Mouse (Mus musculus) erythroblast, embryonic 14.5 days (primary cell): ENCODE measurements around the gene 1700021F05Rik. TPM values are rescaled to one million over a fixed set of nuclear protein-coding genes. Genes with fewer than 3 reads are reported as not detected.
"Not testable (repeated sequence)": the region's sequence is repeated elsewhere in the genome, so short reads cannot be mapped to it uniquely, and the experiment has no call there.

Experiments
- H3K27me3 ChIP-seq: 2 replicates; pipeline ENCODE4 v1.6.1; 2012; ENCODE audit warnings: inconsistent platforms; ENCODE audit not compliant: control insufficient read depth
- H3K36me3 ChIP-seq: 2 replicates; pipeline ENCODE4 v1.6.1; 2012; ENCODE audit warnings: mild to moderate bottlenecking, inconsistent platforms; ENCODE audit not compliant: control insufficient read depth
- H3K4me1 ChIP-seq: 2 replicates; pipeline ENCODE4 v1.6.1; 2012; ENCODE audit warnings: inconsistent platforms; ENCODE audit not compliant: control insufficient read depth
- H3K4me3 ChIP-seq: replicated peaks from 2 replicates; pipeline ENCODE3; 2012; ENCODE audit warnings: moderate library complexity, mild to moderate bottlenecking, inconsistent platforms
- H3K9me3 ChIP-seq: 2 replicates; pipeline ENCODE4 v1.6.1; 2012; ENCODE audit warnings: low read length, inconsistent platforms, mixed read lengths; ENCODE audit not compliant: control insufficient read depth
- GATA1 ChIP-seq: IDR thresholded peaks from 2 replicates; pipeline ENCODE4 v1.6.1; 2012; ENCODE audit warnings: low read length, inconsistent platforms, mixed read lengths
- TAL1 ChIP-seq: IDR thresholded peaks from 3 replicates; pipeline ENCODE4 v1.6.1; 2012; ENCODE audit warnings: low read length, inconsistent platforms, mixed read lengths
- polyA plus RNA-seq: library from polyadenylated mRNA; stranded (reverse); fragments of >175 nt; gene quantifications from 2 replicates; pipeline ENCODE4 v1.2.3, GENCODE M21; 2012

1700021F05Rik gene
- polyA plus RNA-seq, 1 experiment, result 2.0 TPM

DNA sequence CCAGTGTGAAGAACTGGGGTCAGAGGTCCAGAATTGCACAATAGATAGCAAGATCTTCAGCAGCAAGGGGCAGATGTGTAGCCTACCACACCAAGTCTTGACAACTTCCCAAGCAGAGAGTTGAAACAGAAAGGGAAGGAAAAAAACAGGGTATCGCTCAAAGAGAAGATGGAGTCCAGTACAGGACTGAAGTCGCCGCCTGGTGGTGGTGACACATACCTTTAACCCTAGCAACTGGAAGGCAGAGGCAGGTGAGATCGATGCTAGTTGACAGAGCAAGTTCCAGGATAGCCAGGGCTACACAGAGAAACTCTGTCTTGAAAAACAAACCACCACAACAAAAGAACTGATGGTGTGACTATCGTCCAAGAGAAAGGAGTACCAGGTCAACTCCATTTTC lies 8.6 kb upstream of the 1700021F05Rik start:
- Histone ChIP-seq H3K4me3 (no peak overlapping the region), H3K27me3 (no peaks in the 10 kb centered on the region), H3K4me1 (no peaks in the 10 kb centered on the region), H3K9me3 (peaks cover 5% of the 10 kb centered on the region), H3K36me3 (no peaks in the 10 kb centered on the region)
- TF ChIP-seq GATA1 (no peak), TAL1 (no peak)

DNA sequence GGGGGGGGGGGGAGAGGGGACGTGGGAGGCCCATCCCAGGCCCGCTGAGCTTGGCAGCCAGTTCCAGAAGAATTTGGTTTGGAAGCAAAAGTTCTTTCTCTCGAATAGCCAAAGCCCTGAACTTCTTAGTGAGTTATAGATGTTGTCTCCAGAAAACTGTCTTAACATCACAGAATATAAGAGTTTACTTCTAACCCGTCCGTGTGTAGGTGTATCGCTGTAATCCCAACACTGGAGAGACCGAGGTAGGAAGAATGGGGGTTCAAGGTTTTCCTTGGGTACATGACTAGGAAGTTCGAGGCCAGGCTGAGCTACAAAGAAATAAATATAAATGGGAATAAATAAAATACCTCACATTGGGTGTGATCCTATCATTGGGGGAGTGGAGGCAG lies 355 bp upstream of the 1700021F05Rik start:
- no peak for TF ChIP-seq TAL1
- TF ChIP-seq GATA1, result no peak
- Histone ChIP-seq H3K9me3 (no peaks in the 10 kb centered on the region), H3K27me3 (no peaks in the 10 kb centered on the region), H3K36me3 (peaks cover 10% of the 10 kb centered on the region), H3K4me1 (peaks cover 27% of the 10 kb centered on the region), H3K4me3 (peak overlapping the region; percentile 98)

DNA sequence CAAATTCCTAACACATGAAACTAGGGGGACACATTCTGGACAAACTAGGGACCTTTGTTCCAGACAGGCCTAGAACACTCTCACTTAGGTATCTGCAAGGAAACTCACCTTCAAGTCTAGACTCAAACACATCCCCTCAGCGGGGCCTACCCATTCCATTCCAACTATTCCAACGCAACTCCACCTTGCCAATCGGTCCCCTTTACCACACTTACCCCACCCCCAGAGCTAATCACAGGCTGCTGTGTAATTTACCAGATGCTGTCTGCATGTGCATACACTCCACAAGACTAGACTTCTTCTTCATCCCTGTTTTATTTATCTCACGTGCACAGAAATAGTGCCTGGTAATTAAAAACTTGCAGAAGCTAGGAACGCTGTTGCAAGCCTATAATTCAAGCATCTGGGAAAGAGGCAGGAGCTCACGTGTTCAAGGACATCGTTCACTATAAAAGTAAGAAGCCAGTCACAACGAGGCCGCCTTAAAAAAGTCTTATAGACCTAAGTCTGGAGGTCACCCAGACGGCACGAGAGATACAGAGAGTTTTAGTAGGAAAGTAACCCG lies 966 bp downstream of the 1700021F05Rik start:
- Histone ChIP-seq H3K36me3 (peaks cover 19% of the 10 kb centered on the region), H3K4me3 (peak overlapping the region; percentile 98), H3K9me3 (no peaks in the 10 kb centered on the region), H3K27me3 (no peaks in the 10 kb centered on the region), H3K4me1 (peaks cover 27% of the 10 kb centered on the region)
- TF ChIP-seq TAL1 (no peak), GATA1 (no peak)

DNA sequence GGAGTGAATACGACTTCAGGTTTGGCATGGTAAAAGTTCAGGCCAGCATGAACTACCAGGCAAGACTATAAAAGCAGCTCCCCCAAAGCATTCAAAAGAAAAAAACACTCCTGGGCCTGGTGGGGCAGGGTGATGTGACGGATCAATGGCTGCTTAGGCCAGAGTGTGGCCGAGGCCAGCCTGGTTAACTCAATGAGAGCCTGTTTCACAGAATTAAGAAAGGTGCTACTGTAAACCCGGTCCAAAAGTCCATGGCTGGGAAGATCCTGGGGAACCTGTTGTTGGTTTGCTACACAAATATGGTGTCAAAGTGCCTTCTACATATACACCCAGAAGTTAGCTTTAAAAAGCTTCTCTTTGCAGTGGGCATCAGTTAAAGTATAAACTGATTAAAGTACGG lies 2.0 kb downstream of the 1700021F05Rik start:
- no peak for TF ChIP-seq GATA1
- no peak for TF ChIP-seq TAL1

DNA sequence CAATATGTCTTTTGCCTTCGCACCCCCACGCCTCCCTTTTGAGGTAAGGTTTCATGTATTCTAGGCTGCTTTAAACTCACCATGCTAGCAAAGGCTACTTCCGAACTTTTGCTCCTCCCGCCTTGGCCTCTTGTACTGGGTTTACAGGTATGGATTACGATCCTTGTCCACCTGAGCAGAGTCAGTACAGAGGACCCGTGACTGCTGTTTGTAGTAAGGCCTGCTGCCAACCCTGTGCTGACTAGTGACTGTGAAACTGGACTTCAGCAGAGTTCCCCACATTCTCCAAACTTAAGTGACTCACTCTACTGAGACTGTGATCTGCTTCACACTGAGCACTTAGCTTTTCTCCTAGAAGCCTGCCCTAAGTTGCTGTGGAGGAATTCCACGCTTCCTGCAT lies 3.1 kb downstream of the 1700021F05Rik start:
- TF ChIP-seq TAL1 (no peak), GATA1 (no peak)
- no peak overlapping the region for H3K4me3 ChIP-seq

More for the DNA sequence above, 2.0 kb downstream of the 1700021F05Rik start:
- no peak overlapping the region for H3K4me3 ChIP-seq
- no peaks in the 10 kb centered on the region for H3K9me3 ChIP-seq
- peaks cover 27% of the 10 kb centered on the region for H3K4me1 ChIP-seq
- H3K36me3 ChIP-seq, result peaks cover 19% of the 10 kb centered on the region
- no peaks in the 10 kb centered on the region for H3K27me3 ChIP-seq

DNA sequence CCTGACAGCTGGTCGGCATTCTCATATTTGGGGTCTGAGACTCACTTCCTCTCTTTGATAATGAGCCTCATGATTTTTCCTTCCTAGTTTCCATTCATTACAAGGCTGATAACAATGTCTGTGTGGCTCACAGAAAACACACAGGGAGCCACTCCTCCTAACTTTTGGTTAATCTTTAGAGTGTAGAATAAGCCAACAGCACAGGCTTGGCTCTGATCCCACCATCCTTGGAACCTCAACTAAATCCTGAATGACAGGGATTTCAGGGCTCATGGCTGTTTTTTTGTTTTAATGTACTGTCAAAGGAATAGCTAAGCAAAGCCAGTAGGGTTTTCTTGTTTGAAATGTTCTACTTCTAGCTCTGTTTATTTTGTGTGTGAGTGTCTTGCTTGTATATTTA lies 6.4 kb downstream of the 1700021F05Rik start:
- no peak for TF ChIP-seq TAL1
- no peak for TF ChIP-seq GATA1
- Histone ChIP-seq H3K36me3 (peaks cover 57% of the 10 kb centered on the region), H3K4me1 (peaks cover 8% of the 10 kb centered on the region), H3K27me3 (no peaks in the 10 kb centered on the region), H3K9me3 (no peaks in the 10 kb centered on the region), H3K4me3 (no peak overlapping the region)

More for the DNA sequence above, 3.1 kb downstream of the 1700021F05Rik start:
- H3K9me3 ChIP-seq, result no peaks in the 10 kb centered on the region
- no peaks in the 10 kb centered on the region for H3K27me3 ChIP-seq
- H3K4me1 ChIP-seq, result peaks cover 27% of the 10 kb centered on the region
- H3K36me3 ChIP-seq, result peaks cover 26% of the 10 kb centered on the region

DNA sequence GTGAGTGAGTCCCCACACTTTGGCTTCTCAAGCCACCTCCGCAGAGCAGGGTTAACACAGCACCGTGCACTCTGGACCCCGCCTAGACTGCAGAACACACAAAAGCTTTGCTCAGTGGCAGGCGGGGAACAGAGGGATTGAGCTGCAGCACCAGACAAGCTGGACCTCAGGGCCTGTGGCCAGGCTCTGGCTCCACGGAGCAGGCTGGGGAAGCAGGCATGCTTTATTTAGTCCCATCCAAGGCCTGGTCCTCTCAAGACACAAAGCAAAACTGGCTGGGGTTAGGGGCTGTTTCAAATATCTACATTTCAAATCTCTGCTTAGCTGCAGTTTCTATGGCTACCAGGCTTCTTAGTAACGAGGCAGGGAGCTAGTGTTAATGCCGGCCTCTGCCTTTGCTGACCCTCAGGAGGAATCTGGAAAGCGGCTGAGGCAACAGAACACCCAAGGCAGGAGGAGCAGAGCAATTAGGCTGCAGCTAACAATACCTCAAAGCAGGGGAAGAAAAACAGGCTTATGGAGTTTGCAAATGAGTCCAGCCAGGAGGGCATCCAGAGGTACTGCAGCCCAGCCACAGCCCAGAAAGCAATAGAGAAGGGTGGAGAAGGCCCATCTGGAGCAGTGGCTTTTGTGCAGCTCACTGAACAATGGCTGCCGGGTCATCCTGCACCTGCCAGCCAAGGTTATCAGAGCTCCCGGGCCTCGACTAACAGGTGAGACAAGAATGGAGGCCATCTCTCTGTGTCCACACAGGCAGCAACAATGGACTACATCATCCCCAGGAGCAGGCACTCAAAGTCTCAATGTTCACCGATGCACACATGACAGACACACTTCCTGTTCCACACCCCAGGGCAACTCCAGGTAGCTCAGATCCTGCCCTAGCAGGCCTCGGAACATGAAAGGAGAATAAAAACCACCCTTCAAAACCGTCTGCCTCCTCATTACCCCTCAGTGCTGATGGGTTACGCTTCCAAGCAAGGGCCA lies 13.2 kb downstream of the 1700021F05Rik start:
- Histone ChIP-seq H3K36me3 (peaks cover 67% of the 10 kb centered on the region), H3K9me3 (no peaks in the 10 kb centered on the region)

DNA sequence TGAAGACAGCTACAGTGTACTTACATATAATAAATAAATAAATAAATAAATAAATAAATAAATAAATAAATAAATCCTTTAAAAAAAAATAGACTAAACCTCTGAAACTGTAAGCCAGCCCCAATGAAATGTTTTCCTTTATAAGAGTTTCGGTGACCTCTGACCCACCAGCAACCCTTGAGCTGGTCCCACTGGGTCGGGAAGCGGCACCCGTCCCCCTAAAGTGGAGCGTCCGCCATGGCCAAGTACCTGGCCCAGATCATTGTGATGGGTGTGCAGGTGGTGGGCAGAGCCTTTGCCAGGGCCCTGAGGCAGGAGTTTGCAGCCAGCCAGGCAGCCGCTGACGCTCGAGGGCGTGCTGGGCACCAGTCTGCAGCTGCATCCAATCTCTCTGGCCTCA lies 16.9 kb downstream of the 1700021F05Rik start, which contains the start of gene Gm9803:
Gene Gm9803, plus strand, starts transcription at position 154 of the 400 bp plus-strand sequence.
- H3K27me3 ChIP-seq, H3K4me3 ChIP-seq, H3K4me1 ChIP-seq, H3K9me3 ChIP-seq: not testable (repeated sequence)
- peaks cover 35% of the 10 kb centered on the region for H3K36me3 ChIP-seq

More for the DNA sequence above, 13.2 kb downstream of the 1700021F05Rik start:
- Histone ChIP-seq H3K4me3 (no peak overlapping the region), H3K4me1 (no peaks in the 10 kb centered on the region), H3K27me3 (no peaks in the 10 kb centered on the region)
- no peak for TF ChIP-seq GATA1
- no peak for TF ChIP-seq TAL1

DNA sequence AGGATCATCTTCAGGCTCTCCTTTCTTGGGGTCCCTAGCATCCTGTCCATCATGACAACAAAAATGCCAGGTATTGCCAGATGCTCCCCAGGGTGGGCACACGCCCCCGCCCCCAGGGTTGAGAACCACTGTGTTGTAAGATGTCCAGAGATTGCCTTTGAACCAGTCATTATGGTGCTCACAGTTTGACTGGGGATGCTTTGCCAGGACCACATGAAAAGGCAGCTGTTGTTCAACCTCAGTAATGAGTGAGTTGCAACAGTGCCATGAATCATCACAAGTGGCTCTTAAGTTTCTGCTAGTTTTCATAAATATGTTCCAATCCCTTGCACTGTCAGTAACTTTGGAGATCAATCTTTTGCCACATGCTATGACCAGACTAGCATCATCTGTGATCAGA lies 20.8 kb downstream of the 1700021F05Rik start:
- H3K36me3 ChIP-seq, result peaks cover 4% of the 10 kb centered on the region; the same call in 1 of the 2 replicates
- TF ChIP-seq TAL1, result no peak
- no peak for TF ChIP-seq GATA1
- H3K27me3 ChIP-seq, result no peaks in the 10 kb centered on the region
- no peak overlapping the region for H3K4me3 ChIP-seq
- H3K9me3 ChIP-seq, result no peaks in the 10 kb centered on the region
- no peaks in the 10 kb centered on the region for H3K4me1 ChIP-seq
